Mouse (Mus musculus) cerebellum, adult (tissue): ENCODE data around the gene Parp2.
"Not testable (repeated sequence)": the region's sequence is repeated elsewhere in the genome, so short reads cannot be mapped to it uniquely, and the experiment has no call there.

Experiments
- ATAC-seq: cut with Nextera tagmentation; 2 replicates; pipeline ENCODE4 v1.9.2; 2017; ENCODE audit warnings: mild to moderate bottlenecking, moderate library complexity, mixed read lengths; ENCODE audit not compliant: insufficient number of reproducible peaks, low FRiP score, low TSS enrichment

Parp2 gene

DNA sequence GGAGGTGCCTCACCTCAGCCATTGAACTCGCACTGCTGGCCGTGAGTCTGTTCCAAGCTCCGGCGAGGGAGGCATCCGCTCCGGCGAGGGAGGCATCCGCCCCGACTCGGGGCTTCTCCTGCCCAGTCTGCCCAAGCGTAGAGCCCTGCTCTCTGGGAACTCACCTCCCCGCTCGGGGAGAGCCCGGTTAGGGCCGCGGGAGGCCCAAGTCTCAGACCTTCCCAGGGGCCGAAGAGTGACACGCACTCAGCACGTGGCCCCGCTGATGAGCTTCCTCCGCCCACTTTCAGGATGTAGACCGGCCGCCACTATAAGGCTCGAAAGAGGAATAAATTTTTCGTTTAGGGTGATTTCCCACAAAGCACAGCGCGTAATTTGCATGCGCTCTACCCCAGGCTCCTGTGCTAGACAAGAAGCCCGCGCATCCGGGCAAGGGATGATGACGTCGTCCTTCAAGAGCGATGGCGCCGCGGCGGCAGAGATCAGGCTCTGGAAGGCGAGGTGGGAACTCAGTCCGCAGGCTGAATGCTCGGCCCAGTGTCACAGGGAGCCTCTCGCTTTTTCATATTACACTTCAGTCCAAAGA, at the start of gene Parp2, which contains the start of gene Ccnb1ip1:
TSS of gene Parp2 (plus strand) at position 355 of the 586 bp plus-strand sequence.
TSS of gene Ccnb1ip1 (minus strand) at position 246 of the 586 bp plus-strand sequence.
- ATAC-seq = peak; percentile 99

DNA sequence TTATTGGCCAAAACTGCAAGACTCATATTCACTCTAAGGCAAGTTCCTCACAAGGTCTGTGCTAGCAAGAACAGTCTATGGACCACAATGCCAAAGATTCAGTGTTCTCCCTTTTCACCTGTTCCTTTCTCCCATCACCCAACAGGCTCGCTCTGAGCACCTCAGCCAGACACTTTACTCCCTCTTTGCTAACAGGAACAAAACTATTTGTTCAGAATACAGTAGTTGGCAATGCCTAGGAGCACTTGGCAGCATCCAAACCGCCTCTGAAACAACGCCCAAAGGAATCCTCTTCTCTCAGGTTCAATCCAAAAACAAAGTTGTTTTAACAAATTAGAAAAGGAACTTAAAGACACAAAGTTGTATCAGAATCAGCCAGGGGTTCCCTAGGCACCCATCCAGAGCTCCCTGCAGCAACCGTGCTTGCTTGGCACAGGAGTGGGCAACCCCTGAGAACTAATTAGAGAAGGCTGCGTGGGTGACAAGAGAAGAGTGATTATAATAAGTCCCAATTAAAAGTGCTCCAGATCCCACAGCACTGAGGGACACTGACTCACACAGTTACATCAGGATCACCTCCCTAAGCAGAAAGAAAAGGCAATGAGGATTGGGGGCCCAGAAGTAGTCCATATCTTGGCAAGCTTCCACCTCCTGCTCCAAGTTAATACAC, 49.1 kb upstream of the Parp2 start:
- no peak; the same call in 1 of the 2 replicates for ATAC-seq

DNA sequence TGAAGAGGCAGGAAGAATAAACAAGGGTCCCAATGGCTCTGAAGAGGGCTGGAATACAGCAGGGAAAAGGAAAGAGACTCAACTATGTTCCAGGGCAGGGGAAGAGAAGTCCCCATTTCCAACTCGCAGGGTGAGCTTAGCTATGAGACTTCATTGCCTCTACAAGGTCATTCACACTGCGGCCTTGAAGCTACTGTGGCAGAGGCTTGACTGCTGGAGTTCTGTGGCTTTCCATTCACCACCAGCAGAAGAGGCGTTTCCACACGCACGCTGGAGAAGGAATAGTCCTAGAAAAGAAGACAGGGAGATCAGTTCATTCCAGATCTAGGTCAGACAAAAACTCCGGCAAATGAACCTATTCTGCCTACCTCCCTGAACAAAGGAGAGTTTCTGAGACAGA, 41.9 kb upstream of the Parp2 start:
- no peak for ATAC-seq

DNA sequence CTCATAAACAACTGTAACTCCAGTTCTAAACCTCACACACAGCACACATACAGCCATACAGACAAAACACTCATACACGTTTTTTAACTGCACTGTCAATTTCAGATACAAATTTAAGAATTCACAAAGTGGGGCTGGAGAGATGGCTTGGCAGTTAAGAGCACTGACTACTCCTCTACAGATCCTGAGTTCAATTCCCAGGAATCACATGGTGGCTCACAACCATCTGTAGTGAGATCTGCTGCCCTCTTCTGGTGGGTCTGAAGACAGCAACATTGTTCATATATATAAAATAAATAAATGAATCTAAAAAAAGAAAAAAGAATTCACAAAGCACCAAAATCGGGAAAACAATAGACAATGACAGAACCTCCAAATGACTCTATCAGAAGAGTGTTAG, 36.3 kb upstream of the Parp2 start:
- no peak for ATAC-seq

DNA sequence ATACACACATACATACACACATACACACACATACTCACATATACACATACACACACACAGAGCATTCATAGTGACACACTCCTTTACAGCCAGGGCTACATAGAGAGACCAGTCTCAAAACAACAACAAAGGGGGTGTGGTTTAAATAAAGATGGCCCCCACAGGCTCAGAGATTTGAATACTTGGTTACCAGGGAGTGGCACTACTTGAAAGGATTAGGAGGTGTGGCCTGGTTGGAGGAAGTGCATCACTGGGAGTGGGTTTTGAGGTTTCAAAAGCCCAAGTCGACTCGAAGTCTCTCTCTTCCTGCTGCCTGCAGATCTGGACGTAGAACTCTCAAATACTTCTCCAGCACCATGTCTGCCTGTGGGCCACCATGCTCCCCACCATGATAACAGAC, 25.5 kb upstream of the Parp2 start:
- no peak for ATAC-seq

DNA sequence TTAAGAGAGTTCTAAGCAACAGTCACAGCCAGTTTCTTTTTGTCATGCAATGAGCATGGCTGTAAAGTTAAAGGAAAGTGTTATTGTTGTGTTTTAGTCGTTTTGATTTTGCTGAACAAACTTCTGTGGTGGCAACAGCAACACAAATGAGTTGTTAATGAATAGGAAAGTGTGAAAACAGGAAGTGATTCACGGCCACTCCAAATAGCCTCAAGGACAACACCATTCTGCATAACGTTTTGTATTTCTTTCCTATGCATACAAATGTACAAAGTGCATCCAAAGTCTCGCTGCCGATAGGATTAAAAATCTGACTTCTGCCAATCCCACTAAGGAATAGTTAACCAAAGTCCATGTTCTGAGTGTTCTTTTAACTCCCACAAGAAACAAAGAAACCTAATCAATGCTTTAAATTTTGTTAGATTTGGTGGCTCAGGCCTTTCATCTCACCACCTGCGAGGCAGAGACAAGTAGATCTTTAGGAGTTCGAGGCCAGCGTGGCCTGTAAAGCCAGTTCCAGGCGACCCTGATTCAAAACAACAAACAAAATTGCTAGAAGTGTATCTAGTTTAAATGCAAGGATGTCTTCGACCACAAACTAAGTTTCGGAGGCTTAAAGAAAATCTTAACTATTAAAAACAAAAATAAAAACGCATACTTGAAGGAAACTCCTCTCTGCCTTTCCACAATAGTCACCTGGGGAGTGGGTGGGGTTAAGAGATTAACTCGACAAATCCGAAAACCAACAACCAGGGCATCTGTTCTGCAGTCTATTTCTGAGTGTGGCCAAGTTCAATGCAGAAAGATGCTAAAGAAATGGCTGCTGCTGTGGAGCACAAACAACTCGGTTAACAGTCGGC, 23.0 kb upstream of the Parp2 start:
- no peak for ATAC-seq

DNA sequence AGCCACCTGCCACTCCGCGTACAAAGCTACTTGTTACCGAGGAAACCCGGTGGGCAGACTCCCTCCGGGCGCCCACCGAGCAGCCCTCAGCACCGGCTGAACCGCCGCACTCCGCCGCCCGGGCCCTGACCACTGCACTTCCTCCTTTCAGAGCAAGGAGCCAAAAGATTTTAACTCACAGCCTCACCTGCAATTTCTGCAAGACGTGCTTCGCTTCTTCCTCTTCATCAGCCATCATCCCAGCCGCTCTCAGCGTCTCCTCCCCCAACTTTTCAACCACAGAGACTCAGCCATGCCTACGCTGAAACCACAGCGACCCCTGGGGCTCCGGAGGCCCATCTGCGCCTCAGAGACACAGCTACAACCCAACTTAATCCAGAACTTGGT, 22.4 kb upstream of the Parp2 start, which contains the start of gene Ttc5:
TSS of gene Ttc5 (minus strand) at position 269 of the 387 bp plus-strand sequence.
- ATAC-seq = peak; percentile 95

DNA sequence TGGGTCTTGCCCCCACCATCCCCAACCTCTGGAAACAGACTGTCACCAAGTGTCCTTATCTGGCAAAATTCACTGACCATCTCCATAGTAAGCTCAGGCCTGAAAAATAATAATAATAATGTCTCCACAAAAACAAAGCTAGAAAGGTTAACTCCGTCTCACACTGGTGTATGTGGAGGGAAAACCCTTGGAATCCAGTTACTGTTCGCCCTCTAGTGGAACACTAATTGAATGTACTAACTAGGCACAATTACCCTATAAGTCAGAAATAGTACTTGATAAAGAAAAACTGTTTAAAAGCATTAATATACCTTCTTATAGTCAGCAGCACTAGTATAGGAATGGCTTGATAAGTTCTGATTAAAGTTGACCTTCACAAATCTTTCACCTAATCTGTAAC, 19.5 kb upstream of the Parp2 start:
- no peak for ATAC-seq

DNA sequence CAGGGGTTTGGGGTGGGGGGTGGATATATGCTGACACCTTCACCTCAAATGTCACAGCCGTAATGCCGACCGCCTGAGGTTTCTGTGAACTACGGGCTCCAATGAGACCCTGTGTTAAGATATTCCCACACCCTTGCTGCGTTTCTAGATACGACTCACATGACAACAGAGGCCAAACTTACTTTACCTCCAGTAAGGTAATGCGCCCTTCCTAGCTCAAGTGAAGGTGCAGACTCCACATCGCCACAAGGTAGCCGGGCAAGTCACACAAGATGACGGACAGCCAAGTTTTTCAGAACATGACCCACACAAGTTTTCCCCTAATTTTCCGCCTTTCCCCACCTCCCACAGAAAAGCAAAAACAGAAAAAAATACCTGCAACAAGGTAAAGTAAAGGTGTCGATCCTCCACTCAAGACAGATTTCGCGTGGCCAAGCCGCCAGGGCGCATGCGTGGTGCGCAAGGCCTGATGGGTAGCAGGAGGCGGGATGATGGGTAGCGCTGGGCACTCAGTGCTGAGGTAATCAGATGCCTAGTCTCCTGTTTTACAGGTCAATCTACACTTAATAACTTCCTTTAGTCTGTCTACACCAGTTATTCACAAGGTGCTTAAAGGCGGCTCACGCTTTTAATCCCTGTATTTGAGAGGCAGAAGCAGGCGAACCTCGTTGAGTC, 12.2 kb upstream of the Parp2 start:
- no peak for ATAC-seq

DNA sequence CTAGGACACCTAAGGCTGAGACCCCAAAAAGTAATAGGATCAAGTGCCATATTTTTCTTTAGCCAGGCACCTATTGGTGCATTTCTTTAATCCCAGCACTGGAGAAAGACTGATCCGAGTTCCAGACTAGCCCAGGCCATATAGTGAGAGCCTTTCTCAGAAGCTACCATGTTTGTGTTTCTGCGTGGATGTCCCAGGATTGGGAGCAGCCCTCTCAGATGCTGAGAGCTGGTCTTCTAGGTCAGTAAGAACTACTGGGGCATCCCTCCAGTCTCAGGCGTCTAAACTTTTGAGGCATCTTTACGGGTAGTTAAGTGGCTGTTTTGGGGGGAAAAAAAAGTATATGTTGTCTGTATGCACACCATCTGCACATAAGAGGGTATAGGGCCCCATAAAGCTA, 11.7 kb upstream of the Parp2 start:
- no peak for ATAC-seq

DNA sequence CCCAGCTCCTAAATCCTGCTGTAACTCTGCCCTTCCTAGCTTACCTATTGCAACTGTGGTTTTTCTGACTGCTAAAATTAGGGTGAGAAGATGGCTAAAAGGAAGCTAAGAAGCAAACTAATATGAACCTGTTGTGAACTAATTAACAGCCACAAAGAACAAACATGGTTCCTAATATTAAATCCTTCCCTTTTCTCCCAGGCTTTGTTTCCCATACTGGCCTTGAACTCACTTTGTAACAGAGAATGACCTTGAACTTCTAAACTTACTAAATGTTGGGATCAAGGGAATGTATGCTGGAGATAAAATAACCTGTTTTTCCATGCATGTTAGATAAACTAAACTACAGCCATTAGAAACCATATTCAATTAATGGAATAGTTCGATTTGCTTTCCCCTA, 11.2 kb upstream of the Parp2 start:
- no peak for ATAC-seq

DNA sequence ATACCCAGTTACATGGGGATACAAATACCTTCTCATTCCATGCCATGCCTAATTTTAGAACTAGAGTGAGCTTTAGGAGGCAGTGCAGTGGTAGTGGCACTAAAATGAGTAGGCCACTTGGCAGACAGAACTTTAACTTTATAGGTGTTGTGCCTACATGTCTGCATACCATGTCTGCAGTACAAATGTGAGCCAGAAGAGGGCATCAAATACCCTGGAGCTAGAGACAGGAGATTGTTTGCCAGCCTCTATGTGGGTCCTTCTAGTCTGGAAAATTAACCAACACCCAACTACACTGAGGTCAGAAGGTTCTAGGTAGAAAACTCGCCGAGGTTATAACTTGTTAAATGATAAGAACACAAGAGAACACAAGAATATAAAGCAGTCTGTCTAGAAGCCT, 9.1 kb upstream of the Parp2 start:
- ATAC-seq = no peak

DNA sequence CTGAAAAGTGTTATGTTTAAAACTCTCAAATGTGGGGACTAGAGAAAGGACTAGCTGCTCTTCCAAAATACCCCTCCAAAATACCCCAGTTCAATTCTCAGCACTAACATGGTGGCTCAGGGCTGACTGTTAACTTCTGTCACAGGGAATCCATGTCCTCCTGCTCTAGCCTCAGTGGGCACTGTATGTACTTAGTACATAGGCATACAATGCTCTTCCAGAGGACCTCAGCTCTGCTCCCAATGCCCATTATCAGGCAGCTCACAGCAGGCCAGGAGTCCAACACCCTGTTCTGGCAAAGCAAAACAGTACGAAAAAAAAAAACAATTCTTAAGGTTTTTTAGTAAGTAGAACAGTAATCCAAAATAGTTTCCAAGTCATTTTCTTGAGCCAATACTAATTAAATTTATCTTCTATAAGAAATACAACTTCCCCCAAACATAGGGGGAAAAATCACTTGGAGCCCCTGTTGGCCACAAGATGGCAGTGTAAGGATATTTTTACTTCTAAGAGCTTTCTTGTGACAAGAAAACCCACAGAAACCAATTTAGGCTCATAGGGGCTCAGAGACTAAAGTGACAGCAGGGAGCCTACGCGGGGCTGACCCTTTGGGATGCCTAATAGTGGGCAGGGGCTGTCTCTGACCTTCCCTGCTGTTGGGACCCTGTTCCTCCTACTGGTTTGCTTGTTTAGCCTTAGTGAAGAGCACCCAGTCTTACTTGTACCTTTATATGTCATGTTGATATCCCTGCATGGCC, 8.0 kb upstream of the Parp2 start:
- no peak for ATAC-seq

DNA sequence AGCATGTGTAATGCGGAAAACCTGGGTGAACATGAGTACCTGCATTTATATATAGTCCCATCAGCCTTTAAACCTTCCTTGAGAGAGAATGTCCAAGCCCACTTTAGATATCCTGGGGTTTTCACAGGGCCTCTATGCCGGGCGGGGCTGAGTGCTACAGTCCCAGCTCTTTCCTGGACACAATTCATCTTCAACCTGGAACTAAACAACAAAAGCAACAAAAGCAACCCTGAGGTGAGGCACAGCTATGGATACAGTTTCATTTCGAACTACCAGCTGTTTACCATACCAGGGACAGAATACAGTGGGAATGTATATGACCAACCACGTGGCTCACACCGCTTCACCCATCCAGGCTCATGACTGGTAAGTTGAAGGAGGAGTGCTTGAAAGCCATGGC, 5.2 kb upstream of the Parp2 start:
- no peak for ATAC-seq

DNA sequence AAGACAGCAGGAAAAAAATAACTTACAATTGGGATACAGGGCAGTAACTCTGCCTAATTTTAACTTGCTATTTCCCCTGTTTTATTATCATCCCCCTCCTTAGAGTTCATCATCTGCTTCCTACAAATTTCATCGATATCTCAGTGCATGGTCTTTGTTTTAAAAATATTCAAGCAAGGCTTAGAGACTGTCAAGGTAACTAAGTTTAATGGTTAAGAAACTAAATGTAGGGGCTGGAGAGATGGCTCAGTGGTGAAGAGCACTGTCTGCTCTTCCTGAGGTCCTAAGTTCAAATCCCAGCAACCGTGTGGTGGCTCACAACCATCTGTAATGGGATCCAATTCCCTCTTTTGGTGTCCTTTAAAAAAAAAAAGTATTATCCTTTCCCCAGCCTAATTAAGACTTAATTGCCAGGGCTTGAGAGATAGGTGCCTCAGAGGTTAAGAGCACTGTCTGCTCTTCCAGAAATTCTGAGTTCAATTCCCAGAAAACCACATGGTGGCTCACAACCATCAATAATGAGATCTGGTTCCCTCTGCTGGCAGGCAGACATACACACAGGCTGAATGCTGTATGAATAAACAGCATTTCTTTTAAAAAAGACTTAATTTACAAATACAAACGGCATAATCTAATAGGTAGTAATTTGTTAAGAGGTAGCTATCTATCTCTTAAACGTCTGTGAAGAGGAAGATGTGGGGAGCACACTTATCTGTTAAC, 4.6 kb upstream of the Parp2 start:
- no peak for ATAC-seq

DNA sequence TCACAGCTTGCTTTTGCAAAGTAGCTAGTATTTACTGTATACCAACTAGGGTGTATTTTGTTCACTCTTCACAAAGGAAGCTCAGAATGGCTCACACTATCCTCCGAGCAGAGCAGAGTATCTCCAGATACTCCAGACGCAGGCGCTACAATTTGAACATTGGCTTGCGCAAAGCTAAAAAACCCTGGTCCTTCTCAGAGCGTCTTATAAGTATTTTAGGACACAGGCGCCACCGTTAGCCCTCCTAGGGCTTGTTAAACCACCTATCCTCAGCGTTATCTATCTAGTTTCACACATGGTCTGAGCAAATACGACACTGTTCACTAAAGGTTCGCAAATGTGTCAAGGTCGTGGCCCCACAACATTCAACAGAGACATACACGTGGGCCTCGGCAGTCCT, 3.0 kb upstream of the Parp2 start:
- no peak for ATAC-seq

DNA sequence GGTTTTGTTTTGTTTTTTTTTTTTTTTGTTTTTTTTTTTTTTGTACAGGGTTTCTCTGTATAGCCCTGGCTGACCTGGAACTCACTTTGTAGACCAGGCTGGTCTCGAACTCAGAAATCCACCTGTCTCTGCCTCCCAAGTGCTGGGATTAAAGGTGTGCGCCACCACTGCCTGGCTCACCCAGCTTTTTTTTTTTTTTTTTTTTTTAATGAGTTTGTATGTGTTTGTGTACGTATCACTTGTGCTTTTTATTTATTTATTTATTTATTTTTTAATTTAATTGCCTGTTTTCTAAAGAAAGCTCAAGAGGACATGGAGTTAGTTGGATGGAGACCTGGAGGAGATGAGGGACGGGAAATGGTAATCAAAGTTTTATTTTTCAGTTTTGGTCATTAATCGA, 1.2 kb upstream of the Parp2 start:
- not testable (repeated sequence) for ATAC-seq

DNA sequence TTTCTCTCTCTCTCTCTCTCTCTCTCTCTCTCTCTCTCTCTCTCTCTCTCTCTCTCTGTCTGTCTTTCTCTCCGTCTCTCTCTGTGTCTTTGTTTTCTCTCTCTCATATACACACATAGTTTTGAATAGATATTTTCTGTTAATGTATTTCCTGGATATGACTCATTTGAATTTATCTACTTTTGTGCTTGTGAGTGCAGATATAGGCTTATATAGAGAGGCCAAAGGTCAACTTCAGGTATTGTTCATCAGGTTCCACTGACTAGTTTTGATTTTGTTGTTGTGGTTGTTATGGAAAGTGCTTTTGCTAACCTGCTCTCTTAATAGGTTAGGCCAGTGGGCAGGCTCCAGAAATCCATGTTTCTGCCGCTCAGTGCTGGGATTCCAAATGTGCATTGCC, 5.4 kb downstream of the Parp2 start:
- ATAC-seq = no peak

DNA sequence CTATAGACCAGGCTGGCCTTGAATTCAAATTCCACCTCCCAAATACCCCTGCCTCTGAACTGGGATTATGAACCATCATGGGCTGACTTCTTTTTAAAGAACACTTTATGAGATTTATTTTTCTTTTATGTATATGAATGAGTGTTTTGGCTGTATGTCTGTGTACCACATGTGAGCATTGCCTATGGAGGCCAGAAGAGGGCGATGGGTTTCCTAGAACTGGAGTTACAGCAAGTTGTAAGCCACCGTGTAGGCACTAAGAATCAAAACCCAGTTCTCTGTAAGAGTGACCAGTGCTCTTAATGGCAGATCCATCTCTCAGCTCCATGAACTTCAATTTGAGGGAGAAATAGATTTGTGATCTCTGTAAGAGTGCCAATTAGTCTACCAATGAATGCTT, 15.6 kb downstream of the Parp2 start:
- no peak for ATAC-seq
